Comparison of ENCODE assay signal across 12 mouse cellular contexts in genomic region chr6:127770806-127771205, GRCm38 (mm10). TPM values are rescaled to one million over a fixed set of nuclear protein-coding genes. Genes with fewer than 3 reads are reported as not detected.
DNase-seq lines count a peak whose midpoint lies in the region; ATAC-seq lines count a peak whose summit lies in the region.
"Had no signal": no experiment of that assay in that cellular context is flagged by ENCODE, and none has a peak within 500 bp of the region (broad histone marks: within the 10 kb centered on the region; RNA-seq: fewer than 3 reads in every experiment).

No protein-coding gene starts in this region.

- no peak overlapping the region for H3K27ac ChIP-seq in midbrain, embryonic 14.5 days (replicated peaks; ENCODE audit: low read depth, low read length)
- H3K27ac ChIP-seq in embryonic facial prominence, embryonic 10.5 days (replicated peaks): no peak overlapping the region

- WGBS in midbrain, embryonic 14.5 days: 36% methylated on average over 4 of the region's 4 CpGs
- WGBS in embryonic facial prominence, embryonic 10.5 days: 44% methylated on average over 4 of the region's 4 CpGs

- H3K4me3 ChIP-seq in midbrain, embryonic 14.5 days (replicated peaks; ENCODE audit: low read depth, low read length): no peak overlapping the region
- H3K4me3 ChIP-seq in embryonic facial prominence, embryonic 10.5 days: no peak overlapping the region

- peak; percentile 61 for DNase-seq in layer of hippocampus, adult 11-12 months (ENCODE audit: low spot score)
- DNase-seq in layer of hippocampus, adult 9-10 months (ENCODE audit: low spot score): no peak
- peak; percentile 83 for DNase-seq in layer of hippocampus, adult 9-11 months
- DNase-seq in midbrain, embryonic 14.5 days: no peak
- DNase-seq in telencephalon, adult 2 months (ENCODE audit: low read depth, low spot score): peak; percentile 95
- DNase-seq in embryonic facial prominence, embryonic 10.5 days (ENCODE audit: low spot score): no peak
- DNase-seq in lung, postnatal 14 days: no peak
- DNase-seq: heart, adult 18-20 months had no signal

- H3K9me3 ChIP-seq in midbrain, embryonic 14.5 days (ENCODE audit: control insufficient read depth, low read length): no peaks in the 10 kb centered on the region
- H3K9me3 ChIP-seq in embryonic facial prominence, embryonic 10.5 days: no peaks in the 10 kb centered on the region

- H3K9ac ChIP-seq in midbrain, embryonic 14.5 days (replicated peaks; ENCODE audit: low read length): no peak overlapping the region

- peaks cover 17% of the 10 kb centered on the region for H3K4me1 ChIP-seq in midbrain, embryonic 14.5 days (ENCODE audit: control insufficient read depth, insufficient read depth, low read length)
- peaks cover 53% of the 10 kb centered on the region for H3K4me1 ChIP-seq in embryonic facial prominence, embryonic 10.5 days

- no peaks in the 10 kb centered on the region for H3K27me3 ChIP-seq in midbrain, embryonic 14.5 days (ENCODE audit: control insufficient read depth, insufficient read depth, low read length)
- H3K27me3 ChIP-seq in embryonic facial prominence, embryonic 10.5 days (replicated peaks; ENCODE audit: low read depth, poor library complexity, severe bottlenecking): peaks cover 80% of the 10 kb centered on the region

- peak overlapping the region; percentile 91; the same call in 1 of the 2 replicates for H3K4me2 ChIP-seq in midbrain, embryonic 14.5 days (ENCODE audit: low read length)

- no peak for ATAC-seq in midbrain, embryonic 14.5 days (ENCODE audit: low FRiP score, low TSS enrichment)
- ATAC-seq in granulocyte monocyte progenitor cell, adult 5-6 weeks (replicated peaks; ENCODE audit: poor library complexity, severe bottlenecking): no peak
- ATAC-seq: lung, postnatal 0 days had no signal

- H3K36me3 ChIP-seq in midbrain, embryonic 14.5 days (ENCODE audit: control insufficient read depth, insufficient read depth, low read length): no peaks in the 10 kb centered on the region
- H3K36me3 ChIP-seq in embryonic facial prominence, embryonic 10.5 days (replicated peaks): no peaks in the 10 kb centered on the region

RNA-seq across cellular contexts. Expression of gene Prmt8, which starts 1.5 kb away (rescaled TPM):
- polyA plus RNA-seq in midbrain, embryonic 14.5 days (2014; fragmentation: Nextera tagmentation; extraction: Ambion mirVana): 24.9 and 28.5 TPM in 2 replicates
- not detected in 2 replicates for total RNA-seq in granulocyte monocyte progenitor cell, adult 5-6 weeks (2014; fragmentation: Nextera tagmentation)
- total RNA-seq in granulocyte monocyte progenitor cell, adult 5-6 weeks (2017): not detected in 2 replicates
- polyA plus RNA-seq in embryonic facial prominence, embryonic 10.5 days (2016; fragmentation: Nextera tagmentation; extraction: Ambion mirVana): 3.9 and 7.9 TPM in 2 replicates
- total RNA-seq: heart, adult 18-20 months; hematopoietic stem cell, adult 5-6 weeks had no signal
- polyA plus RNA-seq: C2C12 had no signal

Comparison
In these comparisons a context has a peak if more than half of its experiments do, and no peak if none do; other contexts are left out.
1. DNase-seq: peak in layer of hippocampus, adult 11-12 months (single experiment), layer of hippocampus, adult 9-11 months (single experiment) and telencephalon, adult 2 months (single experiment); none in layer of hippocampus, adult 9-10 months (single experiment), midbrain, embryonic 14.5 days (single experiment), embryonic facial prominence, embryonic 10.5 days (single experiment) and lung, postnatal 14 days (single experiment).